Mouse (Mus musculus) granulocyte monocyte progenitor cell, adult 5-6 weeks (primary cell): ENCODE measurements around the gene Rpp30. TPM values are rescaled to one million over a fixed set of nuclear protein-coding genes. Genes with fewer than 3 reads are reported as not detected.
A peak's percentile ranks its signal among the peaks of the same experiment; 100 is the strongest.

ENCODE experiments used
- ATAC-seq: replicated peaks from 2 replicates; pipeline ENCODE4 v1.8.0; 2016; ENCODE audit warnings: mild to moderate bottlenecking, moderate TSS enrichment, inconsistent platforms; ENCODE audit not compliant: poor library complexity, severe bottlenecking
- total RNA-seq, 2 experiments: library from RNA; stranded (forward) in 1 of 2; stranded (reverse) in 1 of 2; fragments of 200-712, 200-1000 nt in 1 of 2; fragments of >200 nt in 1 of 2; fragmentation: Nextera tagmentation in 1 of 2; gene quantifications; 2 replicates each; pipeline ENCODE4 v1.2.3; 2014 to 2017

Rpp30 gene
- total RNA-seq, 2 experiments from 2014 or later, result 57.5 to 64.7 TPM

GRCm38 (mm10) chr19:36124203-36124602 lies 40.7 kb downstream of the Rpp30 start:
- ATAC-seq, result no peak

- ATAC-seq, result no peak
Measured at GRCm38 (mm10) chr19:36128440-36128839, 44.9 kb downstream of the Rpp30 start.

- no peak for ATAC-seq
Measured at GRCm38 (mm10) chr19:36129213-36129612, 45.7 kb downstream of the Rpp30 start.

GRCm38 (mm10) chr19:36129643-36130042 lies 46.1 kb downstream of the Rpp30 start:
- ATAC-seq, result peak; percentile 88

GRCm38 (mm10) chr19:36130181-36130580 lies 46.7 kb downstream of the Rpp30 start:
- ATAC-seq, result no peak

GRCm38 (mm10) chr19:36131990-36132389 lies 48.5 kb downstream of the Rpp30 start:
- no peak for ATAC-seq

GRCm38 (mm10) chr19:36133064-36133463 lies 49.5 kb downstream of the Rpp30 start:
- no peak for ATAC-seq

- ATAC-seq, result no peak
Measured at GRCm38 (mm10) chr19:36133731-36134130, 50.2 kb downstream of the Rpp30 start.

- no peak for ATAC-seq
Measured at GRCm38 (mm10) chr19:36143571-36143970, 60.1 kb downstream of the Rpp30 start.

GRCm38 (mm10) chr19:36148578-36148977 lies 65.1 kb downstream of the Rpp30 start:
- ATAC-seq, result no peak

GRCm38 (mm10) chr19:36150241-36151007 lies 66.9 kb downstream of the Rpp30 start:
- no peak for ATAC-seq

Other genes with a start within 250 kb of the Rpp30 start
- not detected in 2 replicates for gene Htr7, start 26.2 kb upstream of the Rpp30 start, total RNA-seq (2014; fragmentation: Nextera tagmentation)
- gene Htr7, start 26.2 kb upstream of the Rpp30 start, total RNA-seq (2017), result not detected in 2 replicates
- not detected in 2 replicates for gene Ankrd1, start 36.4 kb downstream of the Rpp30 start, total RNA-seq (2014; fragmentation: Nextera tagmentation)
- gene Ankrd1, start 36.4 kb downstream of the Rpp30 start, total RNA-seq (2017), result not detected in 2 replicates